Mouse (Mus musculus): ENCODE data around the gene Efna5.

- TF ChIP-seq POLR2A (IDR thresholded peaks at IDR 0.05; ENCODE audit: insufficient read depth, low read length) = no peak
- TF ChIP-seq CTCF (IDR thresholded peaks at IDR 0.05; ENCODE audit: low read depth, low read length) = no peak
- no peak for TF ChIP-seq EP300 (IDR thresholded peaks at IDR 0.05; ENCODE audit: insufficient read depth, low read depth, low read length)
Measured at GRCm38 (mm10) chr17:62634937-62635336, 246.2 kb downstream of the Efna5 start.
